Mouse (Mus musculus) layer of hippocampus, adult 9-11 months (tissue): Measurements from ENCODE around the gene Wnt1.
"Not testable (repeated sequence)": the region's sequence is repeated elsewhere in the genome, so short reads cannot be mapped to it uniquely, and the experiment has no call there.

Source experiments
- DNase-seq: peaks from one replicate; pipeline ENCODE4 v3.0.0; 2022

Wnt1 gene

GRCm38 (mm10) chr15:98806809-98807770 lies 17.4 kb downstream of the Wnt1 start:
- no peak for DNase-seq

DNA sequence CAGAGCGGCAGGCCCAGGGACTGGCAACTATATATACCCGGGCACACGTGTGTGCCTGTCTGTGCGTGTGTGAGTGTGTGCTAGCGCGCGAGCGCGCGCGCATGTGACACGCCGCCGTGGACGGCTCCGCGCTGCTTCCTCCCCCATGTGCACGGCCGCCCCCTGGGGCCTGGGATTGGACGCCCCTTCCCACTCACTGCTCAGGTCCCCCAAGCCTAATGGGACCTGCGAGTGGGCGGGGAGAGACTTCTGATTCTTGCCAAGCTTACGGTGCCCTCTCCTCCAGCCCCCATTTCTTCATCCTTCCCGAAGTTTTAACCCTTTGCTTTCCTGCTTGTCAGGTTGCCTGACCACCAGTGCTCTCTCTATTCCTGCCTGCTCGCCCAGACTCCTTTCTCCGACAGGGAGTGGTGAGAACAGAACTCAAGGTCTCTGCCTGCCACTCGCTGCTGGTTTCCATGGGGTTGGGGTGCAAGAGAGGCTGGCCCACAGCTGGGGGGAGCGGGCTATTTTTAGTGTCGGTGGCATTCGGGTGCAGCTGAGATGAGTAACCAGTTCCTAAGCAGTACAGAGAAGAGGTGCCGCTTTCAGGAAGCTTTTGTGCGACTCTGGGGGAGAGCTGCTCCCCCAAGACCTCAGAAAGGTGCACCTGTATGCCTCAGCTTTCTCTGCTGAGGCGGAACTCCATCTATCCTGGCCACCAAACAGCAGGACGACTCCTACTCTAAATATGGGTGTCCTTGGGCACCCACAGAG lies 18.4 kb downstream of the Wnt1 start:
- DNase-seq = peak; percentile 87

DNA sequence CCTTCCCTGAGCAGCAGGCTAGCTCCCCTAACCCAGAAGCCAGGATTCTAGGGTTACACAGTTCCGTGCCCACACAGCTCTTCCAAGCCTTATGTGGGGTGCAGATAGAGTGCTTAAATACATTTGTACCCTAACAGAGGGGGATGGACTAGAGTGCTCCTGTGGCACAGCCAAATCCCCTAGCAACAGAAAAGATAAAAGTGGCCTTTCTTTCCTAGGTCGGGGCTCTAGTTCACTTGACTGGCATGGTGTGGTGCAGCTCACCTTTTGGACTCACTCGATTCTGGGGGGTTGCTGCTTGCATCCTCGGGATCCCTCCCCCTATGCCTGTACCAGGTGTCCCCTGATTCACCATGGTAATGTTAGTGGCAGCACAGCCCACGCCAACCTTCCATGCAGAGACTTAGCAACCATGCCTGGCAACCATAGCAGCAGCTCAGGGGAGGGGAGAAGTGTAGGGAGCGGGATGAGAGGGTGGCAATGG lies 19.0 kb downstream of the Wnt1 start:
- peak; percentile 96 for DNase-seq

- DNase-seq = no peak
These were observed 19.7 kb downstream of the Wnt1 start, which contains the start of gene Ddn for GRCm38 (mm10) chr15:98809390-98809789. Gene Ddn (minus strand): TSS chr15:98809490.

GRCm38 (mm10) chr15:98810212-98810611 lies 20.6 kb downstream of the Wnt1 start:
- DNase-seq = not testable (repeated sequence)

GRCm38 (mm10) chr15:98812741-98813424 lies 23.2 kb downstream of the Wnt1 start:
- peak; percentile 93 for DNase-seq

DNA sequence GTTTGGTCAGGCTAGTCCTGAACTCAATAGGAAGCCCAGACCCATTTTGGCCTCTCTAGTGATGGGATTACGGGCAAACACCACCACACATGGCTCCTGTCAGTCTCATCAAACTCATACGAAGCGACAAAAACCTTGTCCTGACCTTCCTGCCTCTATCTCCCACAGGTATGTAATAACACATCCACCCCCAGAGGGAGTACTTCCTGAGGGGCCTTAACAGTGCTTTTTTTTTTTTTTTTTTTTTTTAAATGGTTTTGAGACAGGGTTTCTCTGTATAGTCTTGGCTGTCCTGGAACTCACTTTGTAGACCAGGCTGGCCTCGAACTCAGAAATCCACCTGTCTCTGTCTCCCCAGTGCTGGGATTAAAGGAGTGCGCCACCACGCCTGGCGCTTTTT lies 28.5 kb downstream of the Wnt1 start:
- no peak for DNase-seq

- DNase-seq = no peak
These were observed 31.3 kb downstream of the Wnt1 start for GRCm38 (mm10) chr15:98820937-98821336.

GRCm38 (mm10) chr15:98821403-98821802 lies 31.7 kb downstream of the Wnt1 start:
- no peak for DNase-seq

DNA sequence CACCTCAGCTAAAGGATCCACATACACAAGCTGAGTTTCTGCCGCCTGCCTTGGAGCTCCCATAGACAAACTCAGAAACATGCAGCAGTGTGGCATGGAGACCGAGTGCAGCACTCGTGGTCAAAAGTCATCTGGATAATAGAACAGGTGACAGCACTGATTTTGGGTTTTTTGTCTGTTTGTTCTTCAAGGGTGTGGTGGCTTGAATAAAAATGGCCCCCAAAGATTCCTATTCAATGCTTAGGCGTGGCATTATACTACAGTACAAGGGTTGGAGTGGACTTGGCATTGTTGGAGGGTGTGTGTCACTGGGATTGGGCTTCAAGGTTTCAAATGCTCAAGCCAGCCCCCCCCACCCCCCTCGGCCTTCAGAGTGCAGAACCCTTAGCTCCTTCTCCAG lies 32.5 kb downstream of the Wnt1 start:
- no peak for DNase-seq

DNA sequence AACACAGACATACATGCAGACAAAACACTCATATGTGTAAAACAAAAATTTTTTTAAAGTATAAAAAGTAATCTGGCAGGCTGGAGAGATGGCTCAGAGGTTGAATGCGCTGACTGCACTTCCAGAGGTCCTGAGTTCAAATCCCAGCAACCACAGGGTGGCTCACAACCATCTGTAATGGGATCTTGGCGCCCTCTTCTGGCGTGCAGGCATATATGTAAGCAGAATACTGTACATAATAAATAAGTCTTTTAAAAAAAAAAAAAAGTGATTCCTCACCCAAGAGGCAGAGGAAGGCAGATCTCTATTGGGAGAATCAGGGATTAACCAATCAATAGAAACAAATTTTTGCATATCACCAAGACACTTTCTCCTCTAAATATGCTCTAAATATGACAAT lies 33.8 kb downstream of the Wnt1 start:
- no peak for DNase-seq

DNA sequence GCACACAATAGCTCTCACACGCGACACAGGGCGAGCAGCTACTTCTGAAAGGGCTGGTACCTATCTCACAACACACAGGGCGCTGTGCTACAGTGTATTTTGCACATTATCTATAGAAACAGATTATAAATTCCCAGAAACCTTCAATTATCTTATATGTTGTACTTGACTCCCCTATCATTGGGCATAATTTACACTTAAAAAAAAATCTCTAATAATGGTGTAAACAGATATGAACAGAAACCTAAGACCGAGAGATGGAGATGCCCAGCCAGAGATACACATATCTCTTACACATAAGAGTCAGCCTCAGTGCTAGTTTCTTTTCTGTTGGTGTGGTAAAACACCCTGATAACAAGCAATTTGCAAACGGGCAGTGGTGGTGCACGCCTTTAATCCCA lies 38.0 kb downstream of the Wnt1 start:
- DNase-seq = no peak

DNA sequence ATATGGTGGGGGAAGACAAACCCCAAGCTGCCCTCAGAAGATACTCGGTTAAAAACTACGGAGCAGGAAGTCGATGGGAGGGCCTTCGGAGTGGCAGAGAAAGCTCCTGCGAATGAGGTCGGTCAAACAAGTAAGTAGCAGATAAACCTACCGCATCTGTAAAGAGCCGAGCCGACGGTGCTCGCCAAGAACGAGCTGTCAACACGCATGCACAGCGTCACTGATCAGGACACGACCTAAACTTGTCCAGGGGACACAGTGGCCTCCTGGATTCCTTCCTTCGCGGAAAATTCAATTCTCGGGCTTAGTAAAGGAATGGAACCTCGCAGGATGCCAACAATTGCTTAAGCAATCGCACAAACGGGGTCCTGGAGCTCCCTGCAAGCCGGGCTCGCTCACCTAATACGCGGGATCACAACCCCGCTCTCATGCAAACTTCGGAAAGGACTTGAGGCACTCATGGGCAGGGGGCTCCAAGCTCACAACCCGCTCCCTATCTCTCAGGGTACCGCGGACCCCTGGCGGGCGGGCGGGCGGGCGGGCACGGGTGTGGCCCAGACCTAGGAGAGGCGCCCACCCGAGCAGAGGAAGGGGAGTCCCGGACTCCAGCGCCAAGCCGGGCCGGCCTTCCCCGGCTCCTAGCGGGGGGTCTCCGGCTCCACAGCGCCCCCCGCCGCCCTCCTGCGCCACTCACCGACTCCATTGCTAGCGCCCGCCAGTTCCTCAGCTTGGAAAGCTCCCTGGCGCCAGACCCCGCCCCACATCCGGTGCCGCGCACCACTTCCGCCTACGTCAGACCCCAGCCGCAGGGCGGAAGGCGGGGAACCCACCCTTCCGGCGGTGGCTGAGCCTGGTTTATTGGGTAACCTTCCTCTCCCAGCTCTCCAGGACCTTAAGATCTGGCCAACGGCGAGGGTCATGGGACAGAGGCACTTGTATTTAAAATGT lies 41.4 kb downstream of the Wnt1 start, which contains the start of gene Prkag1:
TSS of gene Prkag1 (minus strand) at position 786 of the 948 bp plus-strand sequence.
- DNase-seq = peak; percentile 95

DNA sequence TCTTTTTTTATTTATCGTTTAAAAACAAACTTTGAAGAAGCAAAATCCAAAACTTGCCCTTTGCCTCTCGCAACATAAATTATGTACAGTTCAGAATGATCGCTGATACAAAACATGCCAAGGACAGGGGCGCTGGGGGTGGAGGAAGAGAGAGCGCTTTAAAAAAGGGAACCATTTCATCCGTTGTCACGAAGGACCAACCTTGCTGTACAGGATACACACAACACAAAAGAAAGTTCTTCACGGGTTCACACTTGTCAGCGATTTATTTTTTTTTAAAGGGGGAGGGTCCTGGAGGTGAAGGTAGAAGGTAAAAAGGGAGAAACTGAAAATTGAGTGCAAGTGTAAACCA lies 42.0 kb downstream of the Wnt1 start:
- DNase-seq = no peak

- no peak for DNase-seq
These were observed 42.8 kb downstream of the Wnt1 start for GRCm38 (mm10) chr15:98832161-98833058.

GRCm38 (mm10) chr15:98833281-98833680 lies 43.6 kb downstream of the Wnt1 start:
- no peak for DNase-seq

DNA sequence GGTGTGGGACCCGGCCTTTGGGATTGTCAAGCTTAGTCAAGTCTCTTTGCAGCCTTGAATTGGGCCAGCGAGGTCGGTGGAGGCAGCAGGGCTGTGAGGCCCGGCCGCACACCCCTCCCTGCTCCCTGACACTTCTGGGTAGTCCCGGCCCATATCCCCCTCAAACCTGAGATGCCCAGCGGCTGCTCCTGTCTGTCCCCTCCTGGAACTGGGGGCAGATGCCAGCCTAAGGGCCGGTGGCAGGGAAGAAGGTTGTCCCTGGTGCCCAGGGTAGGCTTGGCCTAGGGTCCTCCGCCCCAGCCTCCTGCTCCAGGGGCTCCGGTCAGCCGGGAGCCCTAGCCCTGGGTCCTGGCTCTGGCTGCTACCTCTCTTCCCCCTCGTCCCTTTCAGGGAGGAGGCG lies 44.4 kb downstream of the Wnt1 start:
- DNase-seq = no peak

DNA sequence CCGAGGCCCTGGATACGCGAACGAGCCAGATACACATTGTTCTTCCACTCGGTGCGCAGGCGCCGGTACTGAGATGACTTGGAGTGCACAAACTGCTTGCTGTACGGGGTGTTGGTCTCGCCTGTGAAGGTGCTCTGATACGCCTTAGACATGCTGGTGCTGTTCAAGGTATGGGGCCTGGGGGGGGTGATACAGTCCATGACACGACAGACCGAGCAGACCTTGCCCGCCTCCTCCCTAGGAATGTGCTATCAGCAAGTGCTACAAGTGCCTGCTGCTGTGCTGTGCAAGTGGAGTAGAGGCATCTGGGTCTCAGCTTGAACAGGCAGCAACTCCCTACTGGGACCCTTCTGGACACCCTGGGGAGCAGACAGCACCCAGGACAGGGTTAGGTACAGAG lies 45.6 kb downstream of the Wnt1 start:
- DNase-seq = no peak

DNA sequence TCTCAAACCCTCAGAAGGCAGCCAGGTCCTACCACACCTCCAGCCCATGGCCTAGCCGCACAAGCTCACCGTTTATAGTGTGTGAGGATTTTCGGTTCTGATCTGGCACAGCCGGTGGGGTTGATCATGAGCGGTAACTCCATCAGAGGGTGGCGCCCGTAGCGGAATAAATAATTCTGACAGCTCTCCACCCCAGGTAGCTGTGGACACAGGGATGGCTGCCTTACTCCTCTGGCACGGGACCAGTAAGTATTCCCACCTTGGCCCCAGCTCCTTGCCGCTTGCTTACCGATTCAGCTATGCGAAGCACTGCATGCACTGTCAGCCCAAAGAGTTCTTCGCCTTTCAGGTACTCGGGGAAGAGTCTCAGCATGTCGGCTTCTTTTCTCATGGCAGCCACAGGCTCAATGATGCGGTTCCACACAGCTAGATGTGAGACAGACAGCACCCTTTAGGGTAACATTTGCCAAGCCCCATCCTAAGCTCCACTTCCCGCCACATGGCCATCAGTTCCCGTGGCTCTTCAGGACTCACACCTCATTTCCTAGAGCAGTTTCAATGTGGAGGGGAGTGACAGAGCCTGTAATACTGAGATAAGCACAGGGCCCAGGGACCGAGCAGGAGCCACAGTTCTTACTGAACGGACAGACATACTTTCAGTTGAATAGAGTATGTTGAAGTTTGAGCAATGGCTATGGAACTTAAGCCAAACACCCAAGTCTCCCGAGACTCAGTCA lies 47.5 kb downstream of the Wnt1 start:
- no peak for DNase-seq

- no peak for DNase-seq
These were observed 48.1 kb downstream of the Wnt1 start for GRCm38 (mm10) chr15:98837743-98838103.
